Mouse (Mus musculus) forebrain, embryonic 15.5 days (tissue): ENCODE results near the gene Rreb1. TPM values are rescaled to one million over a fixed set of nuclear protein-coding genes. Genes with fewer than 3 reads are reported as not detected.

Experiments used
- ATAC-seq: fragments of 200-750 bp; cut with Nextera tagmentation; replicated peaks from 2 replicates; pipeline ENCODE4 v1.8.0; 2017; ENCODE audit warnings: mild to moderate bottlenecking, moderate TSS enrichment, moderate library complexity
- H3K27ac ChIP-seq: fragments of 300-500 bp; sonication (generic); replicated peaks from 2 replicates; pipeline ENCODE4 v1.5.1; 2015; ENCODE audit warnings: mild to moderate bottlenecking, inconsistent platforms
- H3K27me3 ChIP-seq: fragments of 300-500 bp; sonication (generic); 2 replicates; pipeline ENCODE4 v1.6.1; 2015; ENCODE audit warnings: inconsistent platforms
- H3K36me3 ChIP-seq: fragments of 300-500 bp; sonication (generic); 2 replicates; pipeline ENCODE4 v1.6.1; 2015; ENCODE audit warnings: mild to moderate bottlenecking, inconsistent platforms
- H3K4me1 ChIP-seq: fragments of 300-500 bp; sonication (generic); 2 replicates; pipeline ENCODE4 v1.6.1; 2015; ENCODE audit warnings: inconsistent platforms
- H3K4me2 ChIP-seq: fragments of 300-500 bp; sonication (generic); replicated peaks from 2 replicates; pipeline ENCODE4 v1.6.1; 2015; ENCODE audit warnings: mild to moderate bottlenecking, inconsistent platforms
- H3K4me3 ChIP-seq: fragments of 300-500 bp; sonication (generic); 2 replicates; pipeline ENCODE4 v1.5.1; 2015; ENCODE audit warnings: mild to moderate bottlenecking, inconsistent platforms
- H3K9ac ChIP-seq: fragments of 300-500 bp; sonication (generic); replicated peaks from 2 replicates; pipeline ENCODE4 v1.6.1; 2015; ENCODE audit warnings: mild to moderate bottlenecking, inconsistent platforms
- H3K9me3 ChIP-seq: fragments of 300-500 bp; sonication (generic); 2 replicates; pipeline ENCODE4 v1.6.1; 2016; ENCODE audit warnings: inconsistent platforms
- WGBS: fragments of 180-500 bp; shearing (Covaris S2); methylation state at CpG from one replicate; pipeline ENCODE4 v1.1.7; 2015; ENCODE audit warnings: mixed read lengths; 5-methylcytosine and 5-hydroxymethylcytosine counted together
- polyA plus RNA-seq: library from polyadenylated mRNA; unstranded; fragments of >200 nt; fragmentation: Nextera tagmentation; extraction: Ambion mirVana; gene quantifications from 2 replicates; pipeline ENCODE4 v1.2.1, GENCODE M21; 2015

The Rreb1 gene
- polyA plus RNA-seq, 1 experiment from 2014 or later: 1.8 TPM

DNA sequence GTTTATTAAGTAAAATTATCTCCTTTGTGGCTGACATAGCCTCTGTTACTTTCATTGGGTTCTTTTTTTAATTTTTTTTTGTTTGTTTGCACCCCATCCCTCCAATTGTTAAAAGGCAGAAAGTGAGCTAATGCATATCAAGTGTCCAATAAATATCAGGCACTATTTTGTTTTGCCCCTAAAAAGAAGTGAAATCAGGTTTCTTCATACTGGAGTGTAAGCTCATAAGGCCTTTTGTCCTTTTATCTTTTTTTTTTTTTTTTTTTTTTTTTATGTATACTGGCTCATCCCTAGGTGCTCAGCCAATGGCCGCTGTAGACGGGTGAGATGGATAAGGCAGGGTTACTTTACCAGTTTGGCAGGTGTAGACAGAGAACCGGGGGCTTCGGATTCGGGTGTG is 70.2 kb downstream of the Rreb1 start:
- H3K4me3 ChIP-seq: no peak overlapping the region
- 63% methylated on average over 5 of the region's 5 CpGs for WGBS
- ATAC-seq: no peak
- H3K4me1 ChIP-seq: no peaks in the 10 kb centered on the region
- H3K27me3 ChIP-seq: no peaks in the 10 kb centered on the region
- no peak overlapping the region for H3K9ac ChIP-seq
- H3K36me3 ChIP-seq: no peaks in the 10 kb centered on the region
- H3K9me3 ChIP-seq: no peaks in the 10 kb centered on the region
- no peak overlapping the region for H3K4me2 ChIP-seq
- no peak overlapping the region for H3K27ac ChIP-seq

DNA sequence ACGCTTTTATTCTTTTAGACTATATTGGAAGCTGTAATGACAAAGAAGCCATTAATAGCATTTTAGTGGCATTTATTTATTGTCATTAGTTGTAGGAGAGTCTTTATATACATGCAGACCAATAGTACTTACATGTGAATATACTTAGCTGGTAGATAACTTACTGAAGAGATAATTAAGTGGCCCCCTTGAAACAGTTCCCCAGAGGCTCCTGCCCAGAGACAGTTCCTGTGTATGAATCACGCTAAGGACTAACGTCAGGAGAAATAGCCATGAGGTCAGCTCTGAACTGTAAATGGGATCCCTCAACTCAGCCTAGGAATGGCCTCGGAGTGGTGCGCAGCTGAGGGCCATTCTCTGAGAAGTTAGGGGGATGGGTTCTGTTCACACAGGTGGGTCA is 73.4 kb downstream of the Rreb1 start:
- Histone ChIP-seq H3K36me3 (no peaks in the 10 kb centered on the region), H3K4me2 (no peak overlapping the region), H3K4me3 (no peak overlapping the region), H3K4me1 (peaks cover 9% of the 10 kb centered on the region), H3K27me3 (no peaks in the 10 kb centered on the region), H3K9ac (no peak overlapping the region), H3K9me3 (no peaks in the 10 kb centered on the region), H3K27ac (no peak overlapping the region)
- no peak for ATAC-seq
- WGBS: 83% methylated on average over 5 of the region's 5 CpGs

DNA sequence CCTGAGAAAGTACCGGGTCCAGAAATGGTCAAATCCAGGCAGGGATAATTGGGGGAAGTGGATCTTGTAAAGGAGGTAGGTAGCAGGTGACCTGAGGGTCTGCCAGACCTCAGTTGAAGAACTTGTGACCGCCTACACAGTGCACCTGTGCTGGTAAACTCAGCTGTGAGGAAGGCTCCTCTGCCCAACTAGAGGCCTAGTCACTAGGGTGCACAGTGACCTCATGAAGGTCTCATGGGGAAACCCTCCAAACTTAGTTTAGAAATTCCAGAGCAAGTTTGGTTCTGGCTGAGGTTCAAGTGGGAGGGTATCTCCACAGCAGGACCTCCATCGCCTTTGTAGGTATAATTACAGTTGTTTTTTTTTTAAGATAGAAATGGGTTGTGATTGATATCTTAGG is 74.7 kb downstream of the Rreb1 start:
- no peak for ATAC-seq
- Histone ChIP-seq H3K27me3 (no peaks in the 10 kb centered on the region), H3K9me3 (no peaks in the 10 kb centered on the region), H3K36me3 (no peaks in the 10 kb centered on the region), H3K9ac (no peak overlapping the region), H3K27ac (no peak overlapping the region), H3K4me1 (peaks cover 16% of the 10 kb centered on the region), H3K4me3 (no peak overlapping the region), H3K4me2 (no peak overlapping the region)
- WGBS: 86% methylated on average over 3 of the region's 3 CpGs

DNA sequence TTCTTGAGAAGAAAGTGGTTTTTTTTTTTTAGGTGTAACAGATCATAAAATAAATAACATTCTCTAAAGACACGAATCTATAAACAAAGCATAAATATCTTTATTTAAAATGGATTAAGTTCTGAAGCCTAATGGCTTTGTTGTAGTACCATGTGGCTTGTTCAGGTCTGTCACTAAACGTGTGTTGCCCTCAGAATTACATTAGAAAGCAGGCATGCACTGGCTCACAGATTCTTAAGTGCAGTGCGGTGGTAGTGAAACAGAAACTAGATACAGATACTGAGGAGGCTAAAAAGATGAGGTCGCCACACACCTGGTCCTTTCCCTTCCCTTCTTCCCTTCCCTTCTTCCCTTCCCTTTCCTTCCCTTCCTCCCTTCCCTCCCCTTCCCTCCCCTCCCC is 75.2 kb downstream of the Rreb1 start:
- Histone ChIP-seq H3K4me3 (no peak overlapping the region), H3K36me3 (no peaks in the 10 kb centered on the region), H3K27me3 (0 out of 2 replicates have a peak, but pooled peaks cover 3% of the 10 kb centered on the region), H3K4me2 (no peak overlapping the region), H3K4me1 (peaks cover 22% of the 10 kb centered on the region), H3K9me3 (no peaks in the 10 kb centered on the region), H3K27ac (no peak overlapping the region), H3K9ac (no peak overlapping the region)
- no peak for ATAC-seq
- 61% methylated on average over 4 of the region's 4 CpGs for WGBS

DNA sequence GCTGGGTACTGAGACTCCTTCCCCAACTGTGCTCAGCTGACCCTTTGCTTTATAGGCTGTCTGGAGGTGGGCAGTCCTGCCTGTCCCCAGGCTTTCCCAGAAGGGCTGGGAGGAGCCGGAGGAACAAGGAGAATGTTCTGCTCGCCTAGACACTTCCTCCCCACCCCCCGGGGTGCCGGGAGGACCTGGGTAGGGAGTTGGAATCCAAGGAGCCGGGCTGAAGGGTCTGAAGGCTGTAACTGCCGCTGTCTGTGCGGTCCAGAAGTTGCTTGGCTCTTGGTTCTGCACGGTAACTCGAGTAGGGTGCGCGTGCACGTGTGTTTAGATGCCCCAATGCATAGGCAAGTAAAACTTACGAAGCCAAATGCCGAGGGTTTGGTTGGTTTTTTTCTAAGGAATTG is 75.8 kb downstream of the Rreb1 start:
- 6% methylated on average over 14 of the region's 14 CpGs for WGBS
- H3K4me3 ChIP-seq: peak overlapping the region; percentile 10; the same call in 1 of the 2 replicates
- no peaks in the 10 kb centered on the region for H3K36me3 ChIP-seq
- no peak overlapping the region for H3K9ac ChIP-seq
- no peak for ATAC-seq
- H3K27ac ChIP-seq: no peak overlapping the region
- H3K9me3 ChIP-seq: no peaks in the 10 kb centered on the region
- H3K27me3 ChIP-seq: 0 out of 2 replicates have a peak, but pooled peaks cover 5% of the 10 kb centered on the region
- peak overlapping the region; percentile 36 for H3K4me2 ChIP-seq
- peaks cover 24% of the 10 kb centered on the region for H3K4me1 ChIP-seq

DNA sequence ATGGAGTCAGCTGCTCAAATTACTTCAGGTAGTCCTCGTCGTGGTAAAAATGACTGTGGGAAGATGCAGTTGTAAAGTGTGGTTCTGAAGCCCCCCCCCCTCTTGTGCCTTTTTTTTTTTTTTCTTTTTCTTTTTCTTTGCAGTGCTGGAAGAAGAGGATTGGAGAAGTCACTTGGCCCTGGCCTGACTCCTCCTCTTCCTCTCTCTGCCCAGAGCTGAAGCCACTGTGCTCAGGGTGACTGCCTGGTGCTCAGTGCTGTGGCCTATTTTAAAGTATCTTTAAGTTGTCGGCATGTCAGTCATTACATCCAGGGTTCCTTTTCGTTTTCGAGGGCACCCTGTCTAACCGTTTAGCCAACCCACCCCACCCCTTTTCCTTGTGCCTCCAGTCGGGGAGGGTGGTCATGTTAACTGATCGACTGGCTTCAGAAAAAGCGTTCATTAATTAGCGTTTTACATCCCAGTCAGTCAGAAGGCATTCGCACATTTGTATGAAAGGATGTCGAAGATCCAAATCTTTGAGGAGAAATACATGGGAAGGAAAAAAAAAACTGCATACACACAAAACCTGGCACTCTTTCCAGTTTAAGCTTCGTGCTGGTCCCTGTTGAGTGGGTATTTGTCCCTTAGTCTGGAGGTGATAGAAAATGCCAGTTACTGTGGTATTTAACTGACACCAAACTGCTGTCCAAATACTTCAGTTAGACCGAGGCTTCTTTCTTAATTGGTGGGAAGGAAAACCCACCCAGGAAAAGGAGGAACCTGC is 76.4 kb downstream of the Rreb1 start:
- 10% methylated on average over 14 of the region's 14 CpGs for WGBS
- Histone ChIP-seq H3K27me3 (0 out of 2 replicates have a peak, but pooled peaks cover 5% of the 10 kb centered on the region), H3K9ac (no peak overlapping the region), H3K36me3 (no peaks in the 10 kb centered on the region), H3K9me3 (no peaks in the 10 kb centered on the region), H3K4me1 (peaks cover 24% of the 10 kb centered on the region), H3K4me2 (peak overlapping the region; percentile 36), H3K27ac (no peak overlapping the region), H3K4me3 (0 out of 2 replicates have a peak overlapping the region, but pooled peaks have one; percentile 10)
- ATAC-seq: no peak

DNA sequence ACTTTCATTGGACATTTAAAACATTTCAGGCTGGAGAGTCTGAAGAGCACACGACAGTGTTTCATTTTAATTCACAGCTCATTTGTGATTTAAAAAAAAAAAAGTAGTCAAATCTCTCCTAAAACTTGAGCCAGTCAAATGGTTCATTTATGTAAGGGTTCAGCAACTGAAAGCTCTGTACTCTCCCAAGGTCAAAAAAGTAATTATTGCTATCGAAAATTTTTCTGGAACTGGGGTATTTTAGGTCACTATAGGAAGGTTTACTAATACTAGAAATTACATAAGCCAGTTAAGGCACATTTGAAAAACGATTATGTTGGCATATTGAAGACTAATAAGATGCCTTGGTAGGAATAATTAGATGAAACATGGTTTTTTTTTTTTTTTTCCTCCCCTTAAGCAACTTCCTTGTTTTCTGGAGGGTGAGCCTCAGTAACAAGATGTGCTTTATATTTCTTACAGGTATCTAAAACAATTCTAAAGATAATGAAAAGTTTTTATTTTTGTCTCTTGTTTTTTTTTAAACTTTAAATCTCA is 77.1 kb downstream of the Rreb1 start:
- Histone ChIP-seq H3K9me3 (no peaks in the 10 kb centered on the region), H3K4me1 (peaks cover 24% of the 10 kb centered on the region), H3K4me2 (no peak overlapping the region), H3K27ac (no peak overlapping the region), H3K9ac (no peak overlapping the region), H3K27me3 (0 out of 2 replicates have a peak, but pooled peaks cover 5% of the 10 kb centered on the region), H3K4me3 (no peak overlapping the region), H3K36me3 (no peaks in the 10 kb centered on the region)
- no peak for ATAC-seq
- WGBS: 51% methylated on average over 3 of the region's 3 CpGs

DNA sequence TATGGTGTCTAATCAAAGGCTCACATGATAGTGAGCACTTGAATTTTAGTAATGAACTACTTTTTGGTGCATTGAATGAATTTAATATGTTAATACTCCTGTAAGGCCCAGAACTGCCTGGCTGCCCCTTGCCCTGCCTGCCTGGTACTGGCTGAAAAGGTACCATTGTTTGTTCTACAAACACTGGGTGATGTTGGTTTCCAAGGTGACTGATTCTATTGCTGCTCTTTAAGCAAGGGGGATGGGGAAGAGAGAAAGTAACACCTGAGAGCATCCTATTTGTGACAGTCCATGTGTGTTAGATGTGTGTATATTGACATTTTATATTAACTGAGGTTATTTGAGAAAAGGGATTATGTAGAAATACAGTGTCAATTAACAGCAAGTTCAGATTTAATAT is 77.6 kb downstream of the Rreb1 start:
- H3K4me3 ChIP-seq: no peak overlapping the region
- ATAC-seq: no peak
- 0 out of 2 replicates have a peak, but pooled peaks cover 5% of the 10 kb centered on the region for H3K27me3 ChIP-seq
- no peak overlapping the region for H3K27ac ChIP-seq
- H3K9ac ChIP-seq: no peak overlapping the region
- H3K4me2 ChIP-seq: no peak overlapping the region
- peaks cover 24% of the 10 kb centered on the region for H3K4me1 ChIP-seq
- no peaks in the 10 kb centered on the region for H3K36me3 ChIP-seq
- H3K9me3 ChIP-seq: no peaks in the 10 kb centered on the region

DNA sequence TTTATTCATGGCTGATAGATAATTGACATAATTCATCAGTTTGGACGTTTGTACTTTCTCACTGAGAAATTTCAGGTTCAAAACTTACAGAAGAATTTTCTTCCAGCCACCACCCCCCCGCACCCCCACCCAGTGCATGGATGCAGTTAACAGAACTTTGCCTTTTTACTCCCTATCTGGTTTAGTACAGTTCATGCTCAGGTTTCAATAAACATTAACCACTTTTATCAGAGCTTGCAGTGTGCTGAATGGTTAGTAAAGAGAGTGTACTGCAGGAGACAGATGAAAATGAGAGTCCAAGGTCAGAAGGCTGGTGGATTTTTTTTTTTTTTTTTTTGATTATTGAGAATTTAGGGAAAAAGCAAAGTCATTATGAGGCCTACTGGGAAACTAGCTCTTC is 78.3 kb downstream of the Rreb1 start:
- H3K27me3 ChIP-seq: 0 out of 2 replicates have a peak, but pooled peaks cover 5% of the 10 kb centered on the region
- ATAC-seq: no peak
- H3K36me3 ChIP-seq: no peaks in the 10 kb centered on the region
- H3K4me2 ChIP-seq: no peak overlapping the region
- no peaks in the 10 kb centered on the region for H3K9me3 ChIP-seq
- 62% methylated on average over 2 of the region's 2 CpGs for whole genome bisulfite sequencing
- H3K27ac ChIP-seq: no peak overlapping the region
- H3K4me1 ChIP-seq: peaks cover 24% of the 10 kb centered on the region
- no peak overlapping the region for H3K4me3 ChIP-seq
- H3K9ac ChIP-seq: no peak overlapping the region

DNA sequence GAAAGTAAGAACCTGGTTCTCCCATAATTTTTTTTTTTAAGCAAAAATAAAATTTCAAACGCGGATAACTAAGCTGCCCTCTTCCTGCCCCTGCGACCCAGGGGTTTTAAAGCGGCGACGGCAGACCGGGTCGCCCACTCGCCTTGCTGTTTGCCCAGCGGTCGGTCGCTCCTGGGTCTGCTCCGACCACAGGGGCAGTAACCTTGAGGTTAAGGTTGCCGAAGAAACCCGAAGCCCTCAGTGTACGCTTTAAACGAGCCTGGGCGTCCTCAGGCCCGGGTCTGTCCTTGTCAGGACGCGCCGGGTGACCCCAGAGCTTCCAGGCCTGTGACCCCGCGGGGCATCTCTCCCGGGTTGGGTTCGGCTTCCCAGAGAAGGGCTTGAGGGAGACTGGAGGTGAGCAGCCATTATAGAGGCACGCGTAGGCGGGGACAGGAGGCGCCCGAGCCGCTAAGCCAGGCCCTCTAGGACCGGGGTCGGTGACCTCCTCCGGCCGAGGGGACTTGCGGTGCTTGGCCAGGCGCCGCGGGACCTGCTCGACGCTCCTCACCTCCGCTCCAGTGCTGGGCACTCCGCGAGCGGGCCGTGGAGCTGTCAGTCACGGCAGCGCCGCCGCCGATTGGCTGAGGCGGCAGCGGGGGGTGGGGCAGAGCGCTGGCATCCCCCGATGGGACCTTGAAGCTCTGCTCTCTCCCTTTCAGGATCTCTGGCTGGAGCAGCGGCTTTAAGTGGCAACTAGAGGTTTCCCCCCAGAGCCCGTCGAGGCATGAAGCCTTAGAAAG is 79.3 kb downstream of the Rreb1 start:
- peak overlapping the region; percentile 89 for H3K4me2 ChIP-seq
- under 1% methylated on average over 59 of the region's 59 CpGs for WGBS
- no peak overlapping the region for H3K27ac ChIP-seq
- H3K9me3 ChIP-seq: no peaks in the 10 kb centered on the region
- peaks cover 27% of the 10 kb centered on the region for H3K4me1 ChIP-seq
- H3K9ac ChIP-seq: peak overlapping the region; percentile 55
- H3K27me3 ChIP-seq: 0 out of 2 replicates have a peak, but pooled peaks cover 5% of the 10 kb centered on the region
- no peaks in the 10 kb centered on the region for H3K36me3 ChIP-seq
- ATAC-seq: peak; percentile 98
- H3K4me3 ChIP-seq: peak overlapping the region; percentile 54

DNA sequence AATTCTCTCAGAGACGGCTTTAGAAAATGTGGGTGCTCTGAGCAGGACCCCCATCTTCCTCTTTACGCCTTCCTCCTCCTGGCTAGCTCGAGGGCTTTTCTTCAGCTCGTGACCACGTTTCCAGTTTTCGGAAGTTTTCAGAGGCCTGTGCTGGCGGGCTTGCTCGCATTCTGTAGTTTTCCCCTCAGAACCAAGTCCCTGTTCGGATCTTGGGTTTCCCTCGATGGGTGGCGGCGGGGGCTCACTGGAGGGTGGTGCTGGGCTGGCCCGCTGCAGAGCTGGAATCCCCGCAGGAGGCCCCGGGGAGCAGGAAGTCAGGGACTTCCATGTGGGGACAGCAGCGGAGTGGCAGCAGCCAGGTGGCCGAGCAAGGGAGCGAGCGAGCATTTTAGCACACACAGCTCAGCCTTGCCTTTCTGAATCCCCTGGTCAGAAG is 79.9 kb downstream of the Rreb1 start:
- Histone ChIP-seq H3K4me2 (peak overlapping the region; percentile 89), H3K27ac (no peak overlapping the region), H3K9me3 (no peaks in the 10 kb centered on the region), H3K9ac (peak overlapping the region; percentile 55), H3K36me3 (no peaks in the 10 kb centered on the region), H3K4me3 (peak overlapping the region; percentile 54), H3K27me3 (0 out of 2 replicates have a peak, but pooled peaks cover 5% of the 10 kb centered on the region), H3K4me1 (peaks cover 27% of the 10 kb centered on the region)
- peak; percentile 35 for ATAC-seq
- WGBS: 8% methylated on average over 19 of the region's 19 CpGs

DNA sequence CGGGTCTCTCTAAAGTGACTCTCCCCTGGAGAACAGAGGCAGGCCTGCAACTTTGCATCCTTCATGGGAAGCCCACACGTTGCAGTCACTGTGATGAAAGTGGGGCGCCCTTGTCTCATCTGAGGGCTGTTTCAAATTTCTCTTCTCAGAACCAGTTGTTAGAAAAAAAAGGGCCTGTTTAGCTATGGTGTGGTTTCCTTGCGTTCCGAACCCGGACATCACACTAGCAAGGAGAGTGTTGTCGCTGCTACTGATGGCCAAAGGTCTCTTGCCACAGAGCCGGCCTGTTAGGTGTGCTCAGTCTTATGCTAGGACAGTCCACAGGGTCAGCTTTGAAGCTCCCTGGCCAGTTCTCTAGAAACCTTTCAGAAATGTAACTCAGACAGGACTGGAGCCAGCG is 80.3 kb downstream of the Rreb1 start:
- WGBS: 43% methylated on average over 9 of the region's 9 CpGs
- ATAC-seq: no peak

More for the DNA sequence above, 80.3 kb downstream of the Rreb1 start:
- 0 out of 2 replicates have a peak, but pooled peaks cover 5% of the 10 kb centered on the region for H3K27me3 ChIP-seq
- H3K4me3 ChIP-seq: peak overlapping the region; percentile 54
- no peak overlapping the region for H3K27ac ChIP-seq
- H3K4me1 ChIP-seq: peaks cover 27% of the 10 kb centered on the region
- H3K9ac ChIP-seq: no peak overlapping the region
- H3K9me3 ChIP-seq: no peaks in the 10 kb centered on the region
- H3K36me3 ChIP-seq: no peaks in the 10 kb centered on the region
- peak overlapping the region; percentile 89 for H3K4me2 ChIP-seq
